Mouse (Mus musculus): ENCODE measurements around the gene Vmn2r73.
"Not testable (repeated sequence)": the region's sequence is repeated elsewhere in the genome, so short reads cannot be mapped to it uniquely, and the experiment has no call there.

The Vmn2r73 gene

GRCm38 (mm10) chr7:85876166-85876565, at the start of gene Vmn2r73:
Vmn2r73 (minus strand) TSS chr7:85876266.
- no peak for DNase-seq

DNA sequence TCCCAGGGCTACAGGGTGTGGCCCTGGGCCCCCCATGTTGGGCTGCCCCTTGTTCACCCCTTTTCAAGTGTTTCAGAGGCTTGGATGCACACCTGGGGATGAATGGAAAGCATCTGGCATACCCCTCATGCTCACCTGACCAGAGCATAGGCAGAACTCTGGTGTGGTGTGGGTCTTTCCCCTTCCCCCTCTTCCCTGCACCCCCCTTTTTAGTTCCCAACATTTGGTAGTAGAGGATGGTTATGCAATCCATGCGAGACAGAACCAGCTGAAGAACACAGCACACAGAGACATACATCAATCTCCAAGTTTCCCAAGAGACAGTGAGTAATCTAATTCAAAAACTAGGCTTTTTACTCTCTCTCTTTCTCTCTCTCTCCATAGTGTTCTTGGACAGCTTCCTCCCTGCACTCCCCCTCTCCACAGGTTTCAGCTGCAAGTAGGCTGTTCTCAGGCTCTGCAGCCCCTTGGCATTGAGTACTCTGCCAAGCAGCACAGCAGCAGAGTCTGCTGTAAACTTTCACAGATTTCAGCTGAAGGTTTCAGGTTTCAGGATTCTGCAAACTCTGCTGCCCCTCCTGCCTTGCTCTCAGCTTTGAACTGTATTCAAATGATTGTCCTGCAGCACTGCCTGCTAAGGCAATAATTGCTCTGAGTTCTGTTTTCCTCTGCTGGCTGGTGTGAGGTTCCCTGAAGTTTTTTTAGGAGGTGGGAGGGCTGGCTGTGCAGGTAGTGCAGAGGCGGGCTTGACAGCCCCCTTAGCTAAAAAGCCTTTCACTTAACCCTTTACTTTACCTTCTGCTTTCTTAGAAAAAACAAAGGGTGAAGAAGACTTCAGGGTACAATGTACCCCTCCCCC, 35.7 kb downstream of the Vmn2r73 start:
- no peak for DNase-seq

- not testable (repeated sequence) for DNase-seq
These were observed 58.0 kb downstream of the Vmn2r73 start for GRCm38 (mm10) chr7:85818092-85818491.
